Mouse (Mus musculus) heart, embryonic 11.5 days (tissue): ENCODE data around the gene Sgms1. TPM values are rescaled to one million over a fixed set of nuclear protein-coding genes. Genes with fewer than 3 reads are reported as not detected.
A peak's percentile ranks its signal among the peaks of the same experiment; 100 is the strongest.

Source experiments
- ATAC-seq: fragments of 200-750 bp; cut with Nextera tagmentation; replicated peaks from 2 replicates; pipeline ENCODE4 v1.8.0; 2017; ENCODE audit warnings: moderate library complexity; ENCODE audit not compliant: insufficient number of reproducible peaks, low FRiP score, low TSS enrichment
- H3K27ac ChIP-seq: fragments of 300-500 bp; sonication (generic); 2 replicates; pipeline ENCODE4 v1.5.1; 2014; ENCODE audit warnings: mild to moderate bottlenecking, low read depth, low read length
- H3K27me3 ChIP-seq: fragments of 300-500 bp; sonication (generic); 2 replicates; pipeline ENCODE4 v1.6.1; 2014; ENCODE audit warnings: mild to moderate bottlenecking, low read length, mixed read lengths; ENCODE audit not compliant: control insufficient read depth, insufficient read depth
- H3K36me3 ChIP-seq: fragments of 300-500 bp; sonication (generic); 2 replicates; pipeline ENCODE4 v1.6.1; 2014; ENCODE audit warnings: mild to moderate bottlenecking, low read length, moderate library complexity, mixed read lengths; ENCODE audit not compliant: control insufficient read depth, insufficient read depth
- H3K4me1 ChIP-seq: fragments of 300-500 bp; sonication (generic); 2 replicates; pipeline ENCODE4 v1.6.1; 2014; ENCODE audit warnings: low read length; ENCODE audit not compliant: control insufficient read depth, insufficient read depth
- H3K4me2 ChIP-seq: fragments of 300-500 bp; sonication (generic); 2 replicates; pipeline ENCODE4 v1.6.1; 2014; ENCODE audit warnings: mild to moderate bottlenecking, moderate library complexity
- H3K4me3 ChIP-seq: fragments of 300-500 bp; sonication (generic); 2 replicates; pipeline ENCODE4 v1.5.1; 2014; ENCODE audit warnings: low read depth, low read length
- H3K9ac ChIP-seq: fragments of 300-500 bp; sonication (generic); 2 replicates; pipeline ENCODE4 v1.6.1; 2014; ENCODE audit warnings: mild to moderate bottlenecking, low read depth, low read length, moderate library complexity
- H3K9me3 ChIP-seq: fragments of 300-500 bp; sonication (generic); replicated peaks from 2 replicates; pipeline ENCODE4 v1.6.1; 2016; ENCODE audit warnings: low read length; ENCODE audit not compliant: control insufficient read depth
- WGBS: fragments of 180-500 bp; shearing (Covaris S2); extraction: QIAGEN DNeasy Blood & Tissue Kit; methylation state at CpG from one replicate; pipeline ENCODE4 v1.1.7; 2014; ENCODE audit not compliant: insufficient replicate concordance; 5-methylcytosine and 5-hydroxymethylcytosine counted together
- polyA plus RNA-seq: library from polyadenylated mRNA; unstranded; fragments of >200 nt; fragmentation: Nextera tagmentation; extraction: Ambion mirVana; gene quantifications from 2 replicates; pipeline ENCODE4 v1.2.1, GENCODE M21; 2014

The Sgms1 gene
- polyA plus RNA-seq, 1 experiment from 2014 or later = 36.8 TPM

DNA sequence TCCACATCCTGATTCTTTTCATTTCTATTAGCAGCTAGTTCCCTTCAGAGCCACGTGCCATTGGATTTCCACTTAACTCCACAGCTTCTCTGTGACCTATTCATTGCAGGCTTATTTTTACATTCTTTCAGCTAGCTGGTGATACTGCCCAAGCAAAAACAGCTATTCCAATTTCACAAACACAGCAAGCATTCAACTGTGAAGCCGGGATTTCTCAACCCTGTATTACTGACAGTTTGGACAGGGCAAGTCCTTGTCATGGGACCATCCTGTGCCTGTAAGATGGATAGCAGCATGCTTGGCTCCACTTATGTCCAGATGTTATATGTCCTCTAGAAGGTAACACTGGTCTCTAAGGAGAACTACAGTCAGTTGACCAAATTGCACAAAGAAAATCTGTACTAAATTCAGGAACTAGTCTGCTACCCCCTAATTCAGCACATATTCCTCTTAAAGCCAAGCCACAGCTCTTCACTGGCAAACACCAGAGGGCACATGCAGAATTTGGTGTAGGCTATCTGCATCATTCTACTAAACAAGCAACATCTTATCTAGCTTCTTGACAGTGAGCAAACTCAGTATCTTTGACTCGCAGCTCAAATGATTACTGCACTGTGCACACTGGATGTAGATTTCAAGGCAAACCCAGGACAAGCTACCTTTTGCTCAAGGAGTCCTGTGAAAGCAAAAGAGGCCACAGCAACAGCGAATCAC lies 189.5 kb downstream of the Sgms1 start:
- Histone ChIP-seq H3K4me2 (no peak overlapping the region), H3K4me3 (no peak overlapping the region), H3K27me3 (no peaks in the 10 kb centered on the region), H3K27ac (no peak overlapping the region), H3K9me3 (no peaks in the 10 kb centered on the region), H3K4me1 (peaks cover 38% of the 10 kb centered on the region), H3K9ac (no peak overlapping the region), H3K36me3 (no peaks in the 10 kb centered on the region)
- WGBS = 57% methylated on average over 4 of the region's 4 CpGs
- no peak for ATAC-seq

- H3K9ac ChIP-seq = no peak overlapping the region
- peaks cover 43% of the 10 kb centered on the region for H3K4me1 ChIP-seq
- no peak overlapping the region for H3K4me3 ChIP-seq
- no peak overlapping the region; the same call in 1 of the 2 replicates for H3K27ac ChIP-seq
- ATAC-seq = no peak
- no peaks in the 10 kb centered on the region for H3K27me3 ChIP-seq
- WGBS = 71% methylated on average over 5 of the region's 5 CpGs
- H3K4me2 ChIP-seq = no peak overlapping the region
- H3K36me3 ChIP-seq = no peaks in the 10 kb centered on the region
- H3K9me3 ChIP-seq = no peaks in the 10 kb centered on the region
Measured at GRCm38 (mm10) chr19:32199133-32199532, 190.4 kb downstream of the Sgms1 start.

DNA sequence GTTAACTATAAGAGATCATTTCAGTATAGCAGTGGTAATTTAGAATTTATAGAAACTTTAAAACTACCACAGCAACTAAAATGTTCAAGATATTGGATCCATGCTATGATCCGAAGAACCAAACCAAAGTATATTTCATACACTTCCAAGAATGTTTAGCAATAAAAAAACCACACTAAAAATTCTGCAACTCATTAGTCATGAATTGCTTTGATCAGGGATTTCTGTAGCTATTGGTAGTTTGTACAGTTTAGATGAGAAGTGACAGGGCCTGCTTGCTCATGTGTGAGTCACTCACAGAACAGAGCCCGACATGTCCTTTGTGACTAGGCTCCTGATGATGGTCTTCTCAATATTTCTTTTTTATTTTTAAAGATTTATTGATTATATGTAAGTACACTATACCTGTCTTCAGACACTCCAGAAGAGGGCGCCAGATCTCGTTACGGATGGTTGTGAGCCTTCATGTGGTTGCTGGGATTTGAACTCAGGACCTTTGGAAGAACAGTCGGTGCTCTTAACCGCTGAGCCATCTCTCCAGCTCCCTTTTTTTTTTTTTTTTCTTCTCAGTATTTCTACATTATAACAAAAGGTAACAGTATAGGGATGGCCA lies 190.9 kb downstream of the Sgms1 start:
- Histone ChIP-seq H3K9ac (no peak overlapping the region), H3K4me2 (no peak overlapping the region), H3K36me3 (no peaks in the 10 kb centered on the region), H3K27me3 (no peaks in the 10 kb centered on the region), H3K27ac (no peak overlapping the region), H3K4me3 (no peak overlapping the region), H3K9me3 (no peaks in the 10 kb centered on the region), H3K4me1 (peaks cover 43% of the 10 kb centered on the region)
- no peak for ATAC-seq
- WGBS = 95% methylated on average over 7 of the region's 7 CpGs

- no peak for ATAC-seq
- H3K9me3 ChIP-seq = no peaks in the 10 kb centered on the region
- H3K4me1 ChIP-seq = peaks cover 45% of the 10 kb centered on the region
- peak overlapping the region; percentile 30 for H3K27ac ChIP-seq
- H3K27me3 ChIP-seq = no peaks in the 10 kb centered on the region
- no peak overlapping the region for H3K9ac ChIP-seq
- H3K4me3 ChIP-seq = no peak overlapping the region
- 43% methylated on average over 15 of the region's 15 CpGs for WGBS
- H3K36me3 ChIP-seq = no peaks in the 10 kb centered on the region
- no peak overlapping the region for H3K4me2 ChIP-seq
Measured at GRCm38 (mm10) chr19:32196976-32197819, 192.3 kb downstream of the Sgms1 start.

GRCm38 (mm10) chr19:32196222-32196621 lies 193.3 kb downstream of the Sgms1 start:
- Histone ChIP-seq H3K27me3 (no peaks in the 10 kb centered on the region), H3K27ac (peak overlapping the region; percentile 30), H3K9ac (no peak overlapping the region), H3K4me2 (no peak overlapping the region), H3K9me3 (no peaks in the 10 kb centered on the region), H3K4me3 (no peak overlapping the region), H3K4me1 (peaks cover 52% of the 10 kb centered on the region), H3K36me3 (no peaks in the 10 kb centered on the region)
- WGBS = 10% methylated on average over 5 of the region's 5 CpGs
- peak; percentile 46; the same call in 1 of the 2 replicates for ATAC-seq

DNA sequence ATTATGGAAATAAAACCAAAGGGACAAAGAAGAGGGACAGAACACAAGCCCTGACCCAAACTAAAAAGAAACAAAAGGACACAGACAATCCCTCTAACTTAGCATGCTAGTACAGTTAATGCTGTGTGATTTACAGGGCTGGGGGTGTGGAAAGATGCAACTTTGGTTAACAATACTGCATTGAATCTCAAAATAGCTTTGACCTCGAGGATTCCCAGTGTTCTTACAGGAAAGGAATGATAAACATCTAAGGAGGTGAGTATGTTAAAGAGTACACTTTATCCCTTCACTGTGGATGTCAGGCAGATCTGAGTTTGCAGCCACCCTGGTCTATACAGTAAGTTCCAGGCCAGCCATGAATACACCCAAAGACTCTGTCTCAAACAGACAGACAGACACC lies 194.7 kb downstream of the Sgms1 start:
- no peak overlapping the region for H3K27ac ChIP-seq
- 19% methylated on average over 1 of the region's 1 CpGs for WGBS

DNA sequence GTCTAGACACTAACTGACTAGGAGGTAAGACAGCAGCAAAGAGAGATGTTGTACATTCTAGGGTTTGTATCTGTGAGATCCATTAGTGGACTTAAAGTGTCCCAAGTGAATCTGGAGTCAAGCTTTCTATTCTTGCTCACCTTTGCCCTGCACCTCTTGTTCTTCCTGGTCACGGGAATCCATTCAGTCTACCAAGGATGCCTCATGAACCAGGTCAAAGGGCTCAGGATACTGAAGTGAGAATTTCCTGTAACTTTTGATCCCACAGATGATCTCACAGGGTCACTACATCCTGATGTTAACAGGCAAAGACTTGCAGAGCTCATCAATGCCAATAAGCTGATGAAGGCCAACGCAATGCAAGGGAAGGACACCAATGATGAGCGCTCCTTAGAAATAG lies 195.4 kb downstream of the Sgms1 start:
- H3K4me1 ChIP-seq = peaks cover 41% of the 10 kb centered on the region
- 90% methylated on average over 3 of the region's 3 CpGs for WGBS
- H3K4me2 ChIP-seq = no peak overlapping the region
- ATAC-seq = no peak
- H3K9me3 ChIP-seq = no peaks in the 10 kb centered on the region
- no peaks in the 10 kb centered on the region for H3K27me3 ChIP-seq
- H3K36me3 ChIP-seq = no peaks in the 10 kb centered on the region
- no peak overlapping the region for H3K4me3 ChIP-seq
- no peak overlapping the region for H3K27ac ChIP-seq
- H3K9ac ChIP-seq = no peak overlapping the region

More for the DNA sequence above, 194.7 kb downstream of the Sgms1 start:
- H3K36me3 ChIP-seq = no peaks in the 10 kb centered on the region
- H3K4me1 ChIP-seq = peaks cover 42% of the 10 kb centered on the region
- no peak overlapping the region for H3K9ac ChIP-seq
- no peak for ATAC-seq
- no peaks in the 10 kb centered on the region for H3K9me3 ChIP-seq
- H3K27me3 ChIP-seq = no peaks in the 10 kb centered on the region
- no peak overlapping the region for H3K4me3 ChIP-seq
- H3K4me2 ChIP-seq = no peak overlapping the region

DNA sequence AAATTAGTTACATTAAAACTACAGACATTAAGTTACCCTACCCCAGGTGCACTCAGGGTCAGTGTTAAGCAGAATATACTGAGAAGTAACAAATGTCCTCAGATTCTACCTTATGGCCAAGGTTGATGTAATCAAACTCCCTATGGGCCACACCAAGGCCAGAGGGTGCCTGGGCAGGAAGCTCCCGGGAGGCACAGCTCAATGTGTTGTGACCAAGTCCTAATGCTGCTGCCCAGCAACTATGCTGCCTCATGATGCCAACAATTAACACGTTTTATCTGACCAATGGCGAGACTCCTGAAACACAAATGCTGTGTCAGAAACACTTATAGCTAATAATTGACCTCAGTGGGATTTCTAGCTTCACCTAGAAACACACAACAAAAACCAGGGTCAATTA lies 197.9 kb downstream of the Sgms1 start:
- 79% methylated on average over 3 of the region's 3 CpGs for WGBS
- peaks cover 44% of the 10 kb centered on the region for H3K4me1 ChIP-seq

More for the DNA sequence above, 197.9 kb downstream of the Sgms1 start:
- H3K4me3 ChIP-seq = no peak overlapping the region
- ATAC-seq = no peak
- no peaks in the 10 kb centered on the region for H3K27me3 ChIP-seq
- no peaks in the 10 kb centered on the region for H3K36me3 ChIP-seq
- H3K9ac ChIP-seq = no peak overlapping the region
- no peak overlapping the region for H3K4me2 ChIP-seq
- no peaks in the 10 kb centered on the region for H3K9me3 ChIP-seq
- no peak overlapping the region for H3K27ac ChIP-seq
